10 mouse cellular contexts compared by ENCODE assay signal in genomic region chr19:31967933-31968532, GRCm38 (mm10).
DNase-seq lines count a peak whose midpoint lies in the region.
"Had no signal": no experiment of that assay in that cellular context is flagged by ENCODE, and none has a peak within 500 bp of the region (broad histone marks: within the 10 kb centered on the region; RNA-seq: fewer than 3 reads in every experiment).

No protein-coding gene starts in this region.

- intact Hi-C loops in heart, postnatal 10 days (cut with DNase I), result loop anchor here (5.0 to 10.0 kb wide), 3 partner anchors 201 to 1413 kb away; partner anchors contain the start of gene Prkg1

- peak; percentile 13 to 19 for DNase-seq in heart, postnatal 10 days
- DNase-seq in heart, postnatal 4 days, result no peak
- peak; percentile 18 for DNase-seq in thymus, postnatal 0 days (ENCODE audit: low spot score)
- no peak for DNase-seq in thymus, postnatal 25 days
- peak; percentile 37 for DNase-seq in embryo, embryonic 10.5 days (ENCODE audit: low spot score)
- DNase-seq in spleen, postnatal 4 days (ENCODE audit: low spot score in 2 of 2), result no peak
- DNase-seq in thymus, adult 18-20 months, result no peak
- no peak for DNase-seq in thymus, postnatal 36 days
- DNase-seq: adrenal gland, postnatal 36 days; kidney, adult 18-20 months had no signal

Comparison
In these comparisons a context has a peak if more than half of its experiments do, and no peak if none do; other contexts are left out.
1. DNase-seq: peak in heart, postnatal 10 days (2 of 2), thymus, postnatal 0 days (single experiment) and embryo, embryonic 10.5 days (single experiment); none in heart, postnatal 4 days (single experiment), thymus, postnatal 25 days (single experiment), spleen, postnatal 4 days (0 of 2), thymus, adult 18-20 months (0 of 2) and thymus, postnatal 36 days (0 of 2).